In the genomic region with DNA sequence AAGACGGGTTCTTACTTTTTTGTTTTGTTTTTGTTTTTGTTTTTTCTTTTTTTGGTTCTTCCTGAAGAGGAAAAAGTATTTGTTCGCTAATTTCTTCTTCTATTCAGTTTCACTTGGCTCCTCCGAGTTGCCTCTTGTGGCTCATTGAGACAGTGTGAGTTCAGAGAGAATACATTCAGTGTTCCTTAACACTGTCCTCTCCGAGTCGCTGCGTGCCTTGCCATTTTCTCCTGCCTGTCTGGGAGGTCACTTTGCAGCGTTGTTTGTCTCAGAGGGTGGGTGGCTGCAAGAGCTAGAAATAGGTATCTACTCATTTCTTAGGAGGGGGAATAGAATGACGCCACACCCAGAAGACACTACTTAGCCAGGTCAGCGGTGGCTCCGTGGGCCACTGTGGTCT, we compare ENCODE assay signal across 10 mouse cellular contexts.
DNase-seq lines count a peak whose midpoint lies in the region; ATAC-seq and TF ChIP-seq lines count a peak whose summit lies in the region.
"Had no signal": no experiment of that assay in that cellular context is flagged by ENCODE, and none has a peak within 500 bp of the region (broad histone marks: within the 10 kb centered on the region; RNA-seq: fewer than 3 reads in every experiment).

No protein-coding gene starts in this region.

- peak overlapping the region; percentile 43; the same call in 1 of the 2 replicates for H3K4me3 ChIP-seq in heart, embryonic 10.5 days
- H3K4me3 ChIP-seq in liver, postnatal 0 days (ENCODE audit: low read depth, low read length): peak overlapping the region; percentile 29; the same call in 1 of the 2 replicates
- no peak overlapping the region for H3K4me3 ChIP-seq in liver, embryonic 11.5 days (ENCODE audit: low read depth, low read length)
- 0 out of 2 replicates have a peak overlapping the region, but pooled peaks have one; percentile 5 for H3K4me3 ChIP-seq in limb, embryonic 15.5 days

- no peak for ATAC-seq in liver, postnatal 0 days
- no peak for ATAC-seq in liver, embryonic 11.5 days (replicated peaks; ENCODE audit: low FRiP score)
- ATAC-seq in limb, embryonic 15.5 days (ENCODE audit: insufficient number of reproducible peaks, low FRiP score, low TSS enrichment, low read depth): no peak

- TF ChIP-seq CTCF in liver, postnatal 0 days (IDR thresholded peaks at IDR 0.05; ENCODE audit: low read depth): no peak

- no peak for DNase-seq in heart, embryonic 10.5 days (ENCODE audit: low spot score)
- no peak for DNase-seq in heart, adult 9 months (ENCODE audit: low spot score in 2 of 2)
- DNase-seq in liver, postnatal 0 days: no peak
- DNase-seq in liver, embryonic 11.5 days (ENCODE audit: low spot score): no peak
- DNase-seq in brain, adult 2 months (ENCODE audit: low read depth, low spot score): peak; percentile 20
- no peak for DNase-seq in gastrocnemius, adult 8-10 months (ENCODE audit: low spot score in 2 of 2)
- no peak for DNase-seq in left cerebral cortex, postnatal 14 days (ENCODE audit: low spot score in 2 of 2)
- DNase-seq: cerebellum, postnatal 14 days; thymus, postnatal 14 days had no signal

- no peak overlapping the region for H3K27ac ChIP-seq in heart, embryonic 10.5 days
- H3K27ac ChIP-seq in liver, postnatal 0 days (ENCODE audit: low read depth): no peak overlapping the region
- no peak overlapping the region for H3K27ac ChIP-seq in liver, embryonic 11.5 days (ENCODE audit: low read depth, low read length)
- no peak overlapping the region for H3K27ac ChIP-seq in limb, embryonic 15.5 days

- H3K27me3 ChIP-seq in heart, embryonic 10.5 days (ENCODE audit: insufficient read depth, poor library complexity, severe bottlenecking): no peaks in the 10 kb centered on the region
- no peaks in the 10 kb centered on the region for H3K27me3 ChIP-seq in liver, postnatal 0 days (ENCODE audit: insufficient read depth, low read length)
- no peaks in the 10 kb centered on the region for H3K27me3 ChIP-seq in liver, embryonic 11.5 days (replicated peaks; ENCODE audit: control insufficient read depth, insufficient read depth, low read length)
- H3K27me3 ChIP-seq in limb, embryonic 15.5 days: no peaks in the 10 kb centered on the region

- no peak for TF ChIP-seq EP300 in liver, postnatal 0 days (IDR thresholded peaks at IDR 0.05; ENCODE audit: low read depth)

- WGBS in heart, embryonic 10.5 days: 54% methylated on average over 10 of the region's 10 CpGs
- 44% methylated on average over 10 of the region's 10 CpGs for WGBS in liver, postnatal 0 days (ENCODE audit: insufficient replicate concordance)
- 61% methylated on average over 10 of the region's 10 CpGs for WGBS in liver, embryonic 11.5 days
- WGBS in limb, embryonic 15.5 days: 65% methylated on average over 10 of the region's 10 CpGs

- H3K9ac ChIP-seq in liver, postnatal 0 days (replicated peaks): no peak overlapping the region
- no peak overlapping the region for H3K9ac ChIP-seq in liver, embryonic 11.5 days (ENCODE audit: low read depth, low read length)
- no peak overlapping the region for H3K9ac ChIP-seq in limb, embryonic 15.5 days

- peak overlapping the region; percentile 33 for H3K4me2 ChIP-seq in liver, postnatal 0 days (ENCODE audit: low read depth, low read length)
- no peak overlapping the region for H3K4me2 ChIP-seq in liver, embryonic 11.5 days
- H3K4me2 ChIP-seq in limb, embryonic 15.5 days: no peak overlapping the region

- H3K36me3 ChIP-seq in heart, embryonic 10.5 days: no peaks in the 10 kb centered on the region
- H3K36me3 ChIP-seq in liver, postnatal 0 days (replicated peaks; ENCODE audit: insufficient read depth, low read length): no peaks in the 10 kb centered on the region
- no peaks in the 10 kb centered on the region for H3K36me3 ChIP-seq in liver, embryonic 11.5 days (ENCODE audit: control insufficient read depth, insufficient read depth, low read length)
- no peaks in the 10 kb centered on the region for H3K36me3 ChIP-seq in limb, embryonic 15.5 days

- intact Hi-C loops in left cerebral cortex, postnatal 14 days (cut with DNase I): loop anchor here (5.0 kb wide), 1 partner anchor 147 kb away; no protein-coding TSS in a partner anchor

- no peaks in the 10 kb centered on the region for H3K4me1 ChIP-seq in heart, embryonic 10.5 days
- H3K4me1 ChIP-seq in liver, postnatal 0 days (ENCODE audit: insufficient read depth): no peaks in the 10 kb centered on the region
- no peaks in the 10 kb centered on the region; the same call in 1 of the 2 replicates for H3K4me1 ChIP-seq in liver, embryonic 11.5 days (replicated peaks; ENCODE audit: control insufficient read depth, insufficient read depth, low read length)
- H3K4me1 ChIP-seq in limb, embryonic 15.5 days: no peaks in the 10 kb centered on the region

- H3K9me3 ChIP-seq in heart, embryonic 10.5 days: no peaks in the 10 kb centered on the region
- no peaks in the 10 kb centered on the region for H3K9me3 ChIP-seq in liver, postnatal 0 days (ENCODE audit: low read length)
- H3K9me3 ChIP-seq in liver, embryonic 11.5 days (ENCODE audit: control insufficient read depth, low read length): no peaks in the 10 kb centered on the region
- H3K9me3 ChIP-seq in limb, embryonic 15.5 days: no peaks in the 10 kb centered on the region
